Comparison of ENCODE assay signal across 8 mouse cellular contexts in genomic region chr8:29290386-29290785, GRCm38 (mm10).
DNase-seq lines count a peak whose midpoint lies in the region; ATAC-seq lines count a peak whose summit lies in the region.

No protein-coding gene starts in this region.

- H3K4me2 ChIP-seq in limb, embryonic 11.5 days (ENCODE audit: low read depth, severe bottlenecking) = no peak overlapping the region
- no peak overlapping the region for H3K4me2 ChIP-seq in forebrain, embryonic 13.5 days

- no peaks in the 10 kb centered on the region for H3K4me1 ChIP-seq in limb, embryonic 11.5 days (ENCODE audit: control insufficient read depth, insufficient read depth, low read length)
- H3K4me1 ChIP-seq in limb, embryonic 10.5 days = no peaks in the 10 kb centered on the region
- H3K4me1 ChIP-seq in forebrain, embryonic 13.5 days = no peaks in the 10 kb centered on the region

- WGBS in limb, embryonic 11.5 days = 6% methylated on average over 6 of the region's 6 CpGs
- WGBS in limb, embryonic 10.5 days = 6% methylated on average over 6 of the region's 6 CpGs
- WGBS in forebrain, embryonic 13.5 days = 4% methylated on average over 6 of the region's 6 CpGs

- no peak overlapping the region for H3K4me3 ChIP-seq in limb, embryonic 11.5 days (ENCODE audit: low read depth, low read length)
- H3K4me3 ChIP-seq in limb, embryonic 10.5 days = no peak overlapping the region
- no peak overlapping the region for H3K4me3 ChIP-seq in forebrain, embryonic 13.5 days

- H3K27ac ChIP-seq in limb, embryonic 11.5 days (replicated peaks; ENCODE audit: low read depth, low read length) = no peak overlapping the region
- no peak overlapping the region for H3K27ac ChIP-seq in limb, embryonic 10.5 days
- H3K27ac ChIP-seq in forebrain, embryonic 13.5 days = no peak overlapping the region

- H3K27me3 ChIP-seq in limb, embryonic 11.5 days (ENCODE audit: control insufficient read depth, insufficient read depth, low read length) = no peaks in the 10 kb centered on the region
- H3K27me3 ChIP-seq in limb, embryonic 10.5 days (ENCODE audit: low read depth, poor library complexity, severe bottlenecking) = no peaks in the 10 kb centered on the region
- no peaks in the 10 kb centered on the region for H3K27me3 ChIP-seq in forebrain, embryonic 13.5 days

- ATAC-seq in limb, embryonic 11.5 days (ENCODE audit: insufficient number of reproducible peaks, low FRiP score, low TSS enrichment, low read depth) = no peak
- 0 out of 2 replicates have a peak, but pooled peaks have one; percentile 50 for ATAC-seq in forebrain, embryonic 13.5 days

- peak; percentile 51 for DNase-seq in limb, embryonic 11.5 days (ENCODE audit: low spot score)
- DNase-seq in limb, embryonic 10.5 days (ENCODE audit: low spot score) = no peak
- peak; percentile 11 for DNase-seq in cerebellum, adult 9-10 months
- DNase-seq in layer of hippocampus, postnatal 36 days = peak; percentile 10 to 21
- DNase-seq in retina, postnatal 1 day = peak; percentile 47
- no peak for DNase-seq in spleen, adult 12 weeks (ENCODE audit: low spot score)
- no peak for DNase-seq in c-Kit-positive CD71-positive TER-119-positive erythroid progenitor cells, embryonic 14.5 days (ENCODE audit: low spot score)

- H3K36me3 ChIP-seq in limb, embryonic 11.5 days (ENCODE audit: control insufficient read depth, insufficient read depth, low read length) = no peaks in the 10 kb centered on the region
- no peaks in the 10 kb centered on the region for H3K36me3 ChIP-seq in limb, embryonic 10.5 days
- no peaks in the 10 kb centered on the region for H3K36me3 ChIP-seq in forebrain, embryonic 13.5 days (ENCODE audit: poor library complexity, severe bottlenecking)

- no peak overlapping the region for H3K9ac ChIP-seq in limb, embryonic 11.5 days (ENCODE audit: low read length)
- H3K9ac ChIP-seq in forebrain, embryonic 13.5 days = no peak overlapping the region

- no peaks in the 10 kb centered on the region for H3K9me3 ChIP-seq in limb, embryonic 11.5 days (ENCODE audit: control insufficient read depth, low read length)
- H3K9me3 ChIP-seq in limb, embryonic 10.5 days (replicated peaks) = no peaks in the 10 kb centered on the region
- no peaks in the 10 kb centered on the region for H3K9me3 ChIP-seq in forebrain, embryonic 13.5 days (replicated peaks)

Comparison
In these comparisons a context has a peak if more than half of its experiments do, and no peak if none do; other contexts are left out.
1. DNase-seq: peak in limb, embryonic 11.5 days (single experiment), cerebellum, adult 9-10 months (single experiment), layer of hippocampus, postnatal 36 days (2 of 2) and retina, postnatal 1 day (single experiment); none in limb, embryonic 10.5 days (single experiment), spleen, adult 12 weeks (single experiment) and c-Kit-positive CD71-positive TER-119-positive erythroid progenitor cells, embryonic 14.5 days (single experiment).